Mouse (Mus musculus) spleen, adult 2 months (tissue): Measurements from ENCODE around the gene Igsf21. TPM values are rescaled to one million over a fixed set of nuclear protein-coding genes. Genes with fewer than 3 reads are reported as not detected.

Source experiments
- DNase-seq, 2 experiments: peaks; one replicate each; pipeline versions ENCODE4 v3.0.0 to v3.0.0-alpha.2; 2012 to 2021; ENCODE audit warnings: low spot score in 2 of 2, low read depth in 1 of 2
- H3K27ac ChIP-seq: fragments of 200-500 bp; 2 replicates; pipeline ENCODE4 v1.5.1; 2012; ENCODE audit warnings: low read length, inconsistent platforms; ENCODE audit not compliant: insufficient read depth
- H3K27me3 ChIP-seq: fragments of 200-500 bp; 2 replicates; pipeline ENCODE4 v1.6.1; 2012; ENCODE audit warnings: mild to moderate bottlenecking, moderate library complexity, low read length, inconsistent platforms; ENCODE audit not compliant: control insufficient read depth, insufficient read depth
- H3K36me3 ChIP-seq: fragments of 200-500 bp; 2 replicates; pipeline ENCODE4 v1.6.1; 2012; ENCODE audit warnings: mild to moderate bottlenecking, low read length, inconsistent platforms; ENCODE audit not compliant: control insufficient read depth, insufficient read depth
- H3K4me1 ChIP-seq: fragments of 200-500 bp; 2 replicates; pipeline ENCODE4 v1.6.1; 2011; ENCODE audit warnings: inconsistent platforms; ENCODE audit not compliant: control insufficient read depth, insufficient read depth, insufficient read length
- H3K4me3 ChIP-seq: fragments of 200-500 bp; 2 replicates; pipeline ENCODE4 v1.5.1; 2011; ENCODE audit warnings: mild to moderate bottlenecking, inconsistent platforms; ENCODE audit not compliant: insufficient read depth, insufficient read length; ENCODE audit errors: extremely low read depth
- CTCF ChIP-seq: fragments of 200-500 bp; IDR thresholded peaks from 2 replicates; pipeline ENCODE4 v1.5.1; 2011; ENCODE audit warnings: mild to moderate bottlenecking, inconsistent platforms; ENCODE audit not compliant: insufficient read depth, insufficient read length, insufficient replicate concordance; ENCODE audit errors: extremely low read depth
- POLR2A ChIP-seq: fragments of 200-500 bp; IDR thresholded peaks from 2 replicates; pipeline ENCODE4 v1.6.1; 2011; ENCODE audit warnings: low read depth, low read length, inconsistent platforms
- WGBS: fragments of 180-500 bp; shearing (Covaris S2); methylation state at CpG from one replicate; pipeline ENCODE4 v1.1.7; 2018; 5-methylcytosine and 5-hydroxymethylcytosine counted together
- polyA plus RNA-seq: library from polyadenylated mRNA; depleted of rRNA; stranded (reverse); fragments of >200 nt; gene quantifications from 2 replicates; pipeline ENCODE4 v1.2.3, GENCODE M21; 2012

Gene Igsf21
- polyA plus RNA-seq, 1 experiment: 0.05 TPM

DNA sequence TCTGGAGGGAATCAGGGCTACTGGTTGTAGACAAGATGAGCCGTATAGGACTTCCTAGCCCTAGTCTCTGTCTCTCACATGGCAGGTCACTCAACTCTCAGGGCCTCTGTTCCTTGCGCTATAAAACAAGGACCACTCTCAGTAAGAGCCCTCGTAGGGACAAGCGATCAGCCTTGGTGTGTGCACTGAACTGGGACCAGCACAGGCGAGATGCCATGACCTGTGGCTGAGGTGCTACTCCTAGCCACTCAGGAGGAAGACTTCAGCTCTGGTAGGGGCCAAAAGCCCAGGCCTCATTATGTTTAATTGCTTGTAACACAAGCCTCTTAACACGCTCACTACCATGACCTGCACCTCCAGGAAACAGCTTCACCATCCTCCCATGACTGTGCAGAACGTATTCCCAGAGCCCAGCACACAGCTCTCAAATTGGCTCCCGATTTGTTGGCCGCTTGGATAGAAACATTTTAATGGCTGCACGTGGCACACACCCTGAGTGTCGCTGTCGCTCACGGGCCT, 183.4 kb downstream of the Igsf21 start:
- WGBS: 85% methylated on average over 13 of the region's 13 CpGs
- H3K36me3 ChIP-seq: no peaks in the 10 kb centered on the region
- no peak overlapping the region for H3K27ac ChIP-seq
- DNase-seq: no peak
- H3K27me3 ChIP-seq: no peaks in the 10 kb centered on the region
- no peaks in the 10 kb centered on the region for H3K4me1 ChIP-seq
- H3K4me3 ChIP-seq: no peak overlapping the region
- no peak for TF ChIP-seq CTCF
- TF ChIP-seq POLR2A: no peak

DNA sequence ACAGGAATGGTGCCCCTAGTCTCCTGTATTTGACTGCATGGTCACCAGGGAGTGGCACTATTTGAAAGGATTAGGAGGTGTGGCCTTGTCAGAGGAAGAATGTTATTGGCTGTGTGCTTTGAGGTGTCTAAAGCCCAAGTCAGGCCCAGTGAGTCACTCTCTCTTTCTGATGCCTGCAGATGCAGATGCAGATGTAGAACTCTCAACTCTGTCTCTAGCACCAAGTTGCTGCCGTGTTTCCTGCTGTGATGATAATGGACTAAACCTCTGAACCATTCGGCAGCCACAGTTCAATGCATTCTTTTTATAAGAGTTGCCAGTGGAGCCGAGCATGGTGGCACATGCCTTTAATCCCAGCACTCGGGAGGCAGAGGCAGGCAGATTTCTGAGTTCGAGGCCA, 186.3 kb downstream of the Igsf21 start:
- WGBS: 90% methylated on average over 5 of the region's 5 CpGs
- Histone ChIP-seq H3K27ac (no peak overlapping the region), H3K36me3 (no peaks in the 10 kb centered on the region)

DNA sequence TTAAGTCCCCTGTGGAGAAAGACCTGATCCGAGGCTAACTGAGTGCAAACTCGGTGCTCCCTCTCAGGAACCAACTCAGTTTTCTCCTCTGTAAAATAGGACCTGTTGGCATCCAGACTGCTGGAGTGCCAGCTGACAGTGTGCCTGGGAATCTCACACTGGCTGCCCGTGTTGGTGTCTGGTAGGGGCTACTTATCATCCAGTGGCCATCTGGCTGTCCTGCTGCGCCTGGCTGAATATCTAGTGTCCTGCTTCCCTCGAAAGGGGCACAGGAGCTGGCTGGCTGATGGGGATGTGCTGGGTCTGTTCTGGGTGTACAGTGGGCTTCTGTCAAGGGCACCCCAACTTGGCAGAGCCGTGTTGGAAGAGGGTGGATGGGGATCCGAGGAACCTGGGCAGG, 193.5 kb downstream of the Igsf21 start:
- Histone ChIP-seq H3K4me1 (no peaks in the 10 kb centered on the region), H3K27me3 (no peaks in the 10 kb centered on the region), H3K4me3 (no peak overlapping the region), H3K36me3 (no peaks in the 10 kb centered on the region), H3K27ac (no peak overlapping the region)
- TF ChIP-seq POLR2A (no peak), CTCF (no peak)
- WGBS: 85% methylated on average over 7 of the region's 7 CpGs
- no peak for DNase-seq

More for the DNA sequence above, 186.3 kb downstream of the Igsf21 start:
- H3K27me3 ChIP-seq: no peaks in the 10 kb centered on the region
- no peaks in the 10 kb centered on the region for H3K4me1 ChIP-seq
- TF ChIP-seq CTCF (no peak), POLR2A (no peak)
- H3K4me3 ChIP-seq: no peak overlapping the region
- DNase-seq: no peak

DNA sequence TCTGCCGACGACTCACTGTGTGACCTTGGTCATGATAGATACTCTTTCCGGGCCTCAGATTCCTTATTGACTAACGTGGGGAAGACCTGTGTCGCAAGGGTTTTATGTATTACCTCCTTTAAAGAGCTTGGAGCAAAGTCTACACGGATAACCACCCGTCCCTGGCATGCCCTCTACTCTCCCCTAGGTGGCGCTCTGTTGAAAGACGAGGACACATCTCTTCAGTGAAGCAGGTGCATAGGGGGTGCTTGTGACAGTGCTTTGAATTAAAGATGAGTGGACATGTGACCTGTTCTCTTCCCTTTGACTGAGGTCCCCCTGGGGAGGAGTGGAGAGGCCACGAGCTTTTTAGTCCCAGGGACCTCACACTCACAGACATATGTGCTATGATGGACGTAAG, 194.0 kb downstream of the Igsf21 start:
- DNase-seq: no peak
- no peaks in the 10 kb centered on the region for H3K4me1 ChIP-seq
- no peaks in the 10 kb centered on the region for H3K36me3 ChIP-seq
- WGBS: 65% methylated on average over 11 of the region's 11 CpGs
- no peaks in the 10 kb centered on the region for H3K27me3 ChIP-seq
- H3K4me3 ChIP-seq: no peak overlapping the region
- TF ChIP-seq POLR2A (no peak), CTCF (no peak)
- no peak overlapping the region for H3K27ac ChIP-seq

DNA sequence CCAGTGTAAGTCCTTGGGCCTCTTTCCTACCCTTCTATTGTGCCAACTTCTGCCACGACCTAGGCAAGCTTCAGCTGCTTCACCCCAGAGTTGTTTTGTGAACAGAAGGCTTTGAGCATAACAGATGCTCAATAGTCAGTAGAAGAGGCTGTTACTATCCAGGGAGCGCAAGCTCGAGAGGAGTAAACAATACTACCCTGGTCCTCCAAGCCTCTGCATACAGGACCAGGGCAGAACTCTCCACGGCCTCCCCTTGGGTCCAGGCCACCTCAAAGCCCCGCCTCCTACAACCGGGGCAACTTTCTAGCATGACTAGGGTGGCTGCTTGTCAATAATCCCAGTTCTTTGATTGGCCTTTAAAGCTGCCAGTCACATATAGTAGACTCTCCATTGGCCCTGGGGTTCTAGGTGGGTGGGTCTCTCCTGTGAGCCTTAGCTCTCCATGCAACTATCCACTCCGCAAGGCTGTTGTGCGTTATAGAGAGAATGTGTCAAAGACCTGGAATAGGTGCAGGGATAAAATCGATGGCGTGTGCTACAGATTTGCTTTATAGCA, 198.7 kb downstream of the Igsf21 start:
- 70% methylated on average over 10 of the region's 10 CpGs for WGBS
- no peaks in the 10 kb centered on the region for H3K36me3 ChIP-seq
- DNase-seq: no peak
- no peak overlapping the region for H3K4me3 ChIP-seq
- TF ChIP-seq POLR2A (no peak), CTCF (no peak)
- no peak overlapping the region for H3K27ac ChIP-seq
- no peaks in the 10 kb centered on the region for H3K27me3 ChIP-seq
- H3K4me1 ChIP-seq: no peaks in the 10 kb centered on the region

DNA sequence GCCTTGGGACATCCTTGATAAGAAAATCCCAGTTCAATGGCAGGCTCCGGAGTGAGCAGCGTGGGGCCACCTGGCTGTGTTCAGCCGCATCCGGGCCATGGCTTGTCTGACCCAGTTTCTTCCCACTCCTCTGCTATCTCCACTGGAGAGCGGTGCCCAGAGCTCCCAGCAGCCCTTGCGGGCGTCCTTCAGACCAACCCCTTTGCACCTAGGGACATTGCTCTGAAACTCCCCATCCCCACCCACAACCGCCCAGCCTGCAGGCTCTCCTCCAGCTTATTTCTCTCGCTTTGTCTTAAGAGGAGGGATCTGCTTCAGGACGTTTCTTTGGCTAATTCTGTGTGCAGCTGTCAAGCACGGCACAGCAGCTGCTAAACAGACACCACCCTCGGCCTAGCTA, 202.6 kb downstream of the Igsf21 start:
- Histone ChIP-seq H3K4me1 (no peaks in the 10 kb centered on the region), H3K4me3 (no peak overlapping the region), H3K36me3 (no peaks in the 10 kb centered on the region), H3K27me3 (no peaks in the 10 kb centered on the region), H3K27ac (no peak overlapping the region)
- no peak for TF ChIP-seq CTCF
- TF ChIP-seq POLR2A: no peak
- DNase-seq: no peak
- 64% methylated on average over 12 of the region's 12 CpGs for WGBS

DNA sequence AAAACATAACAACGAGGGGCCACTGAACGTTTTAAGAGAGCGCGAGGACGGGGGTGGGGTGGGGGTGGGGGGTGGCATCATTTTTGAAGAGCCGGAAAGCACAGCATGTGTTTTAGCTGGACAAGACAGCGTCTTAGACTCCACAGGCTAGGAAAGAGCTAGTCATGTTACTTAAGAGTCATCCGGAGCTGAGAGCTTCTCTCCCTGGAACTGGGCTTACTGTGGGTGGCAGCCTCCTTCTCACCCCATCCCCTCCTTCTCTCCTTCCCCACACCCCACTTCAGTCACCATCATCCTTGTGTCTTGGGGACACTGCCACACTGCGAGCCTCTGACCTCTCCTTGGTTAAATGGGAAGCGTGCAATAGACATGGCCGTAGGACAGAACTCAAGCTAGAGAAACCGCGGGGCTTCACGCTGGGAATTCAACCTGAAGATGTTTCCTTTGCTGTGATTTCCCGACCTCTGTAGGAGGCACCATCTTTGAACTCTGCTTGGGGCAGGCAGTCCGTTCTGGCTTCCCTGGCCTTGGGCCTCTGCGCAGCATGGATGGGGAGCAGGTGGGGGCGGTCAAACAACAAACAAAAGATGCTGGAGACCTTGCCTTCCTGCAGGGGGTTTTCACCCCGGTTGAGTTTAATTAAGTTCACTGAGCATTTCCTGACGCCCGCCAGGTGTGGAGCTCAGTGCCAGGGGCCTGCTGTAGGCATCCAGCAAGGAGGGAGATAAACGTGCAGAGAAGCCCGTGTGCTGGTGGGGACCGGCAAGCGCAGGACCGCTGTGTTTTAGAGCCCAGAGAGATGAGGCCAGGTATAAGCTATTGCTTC, 207.8 kb downstream of the Igsf21 start:
- WGBS: 14% methylated on average over 26 of the region's 26 CpGs
- Histone ChIP-seq H3K4me1 (no peaks in the 10 kb centered on the region), H3K4me3 (no peak overlapping the region), H3K36me3 (no peaks in the 10 kb centered on the region), H3K27ac (no peak overlapping the region), H3K27me3 (no peaks in the 10 kb centered on the region)
- TF ChIP-seq POLR2A (no peak), CTCF (no peak)
- DNase-seq: no peak
